Mouse (Mus musculus): ENCODE measurements around the gene Phlpp2. TPM values are rescaled to one million over a fixed set of nuclear protein-coding genes. Genes with fewer than 3 reads are reported as not detected.

Gene Phlpp2
- polyA plus RNA-seq, 1 experiment, result 2.4 TPM

DNA sequence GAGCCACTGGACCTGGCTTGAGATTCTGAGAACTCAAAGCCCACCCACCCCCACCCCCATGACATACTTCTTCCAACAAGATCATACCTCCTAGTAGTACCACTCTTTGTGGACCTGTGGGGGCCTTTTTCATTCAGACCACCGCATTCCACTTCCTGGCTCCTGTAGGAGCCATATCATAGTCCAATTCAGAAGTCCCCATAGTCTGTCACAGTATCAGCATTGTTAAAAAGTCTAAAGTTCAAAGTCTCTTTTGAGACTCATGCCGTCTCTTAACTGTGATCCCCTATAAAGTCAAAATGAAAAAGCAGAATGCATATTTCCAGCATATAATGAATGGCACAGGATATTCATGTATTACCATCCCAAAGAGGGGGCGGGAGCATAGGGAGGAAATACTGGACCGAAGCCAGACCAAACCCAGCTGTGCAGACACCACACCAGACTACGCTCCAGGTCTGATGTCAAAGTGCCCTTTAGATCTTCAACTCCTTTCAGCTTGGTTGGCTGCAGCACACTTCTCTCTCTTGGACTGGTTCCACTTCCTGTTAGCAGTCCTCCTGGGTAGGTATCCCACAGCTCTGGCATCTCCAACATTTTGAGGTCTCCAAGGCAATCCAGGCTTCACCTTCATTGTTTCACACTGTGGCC is 11.8 kb downstream of the Phlpp2 start:
- no peak overlapping the region for H3K4me3 ChIP-seq (ENCODE audit: insufficient read depth, low read depth, low read length)
- no peaks in the 10 kb centered on the region for H3K4me1 ChIP-seq (ENCODE audit: control insufficient read depth, insufficient read depth, insufficient read length, low read length)
- H3K27ac ChIP-seq (replicated peaks; ENCODE audit: low read depth, low read length), result no peak overlapping the region

DNA sequence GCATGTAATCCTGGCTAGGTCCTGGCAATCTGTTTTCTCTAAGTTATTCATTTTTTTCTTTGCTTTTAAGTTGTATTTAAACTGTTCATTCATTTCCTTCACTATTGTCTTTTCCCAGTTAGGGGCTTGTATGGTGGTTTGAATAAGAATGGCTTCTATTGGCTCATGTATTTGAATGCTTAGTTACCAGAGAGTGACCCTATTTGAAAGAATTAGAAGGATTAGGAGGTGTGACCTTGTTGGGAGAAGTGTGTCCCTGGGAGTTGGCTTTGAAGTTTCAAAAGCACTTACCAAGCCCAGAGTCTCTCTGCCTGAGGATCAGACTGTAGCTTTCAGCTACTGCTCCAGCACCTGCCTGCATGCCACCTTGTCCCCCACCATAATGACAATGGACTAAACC is 17.0 kb downstream of the Phlpp2 start:
- no peak overlapping the region for H3K27ac ChIP-seq (replicated peaks; ENCODE audit: low read depth, low read length)
- H3K4me1 ChIP-seq (ENCODE audit: control insufficient read depth, insufficient read depth, insufficient read length, low read length), result no peaks in the 10 kb centered on the region
- H3K4me3 ChIP-seq (ENCODE audit: insufficient read depth, low read depth, low read length), result no peak overlapping the region

DNA sequence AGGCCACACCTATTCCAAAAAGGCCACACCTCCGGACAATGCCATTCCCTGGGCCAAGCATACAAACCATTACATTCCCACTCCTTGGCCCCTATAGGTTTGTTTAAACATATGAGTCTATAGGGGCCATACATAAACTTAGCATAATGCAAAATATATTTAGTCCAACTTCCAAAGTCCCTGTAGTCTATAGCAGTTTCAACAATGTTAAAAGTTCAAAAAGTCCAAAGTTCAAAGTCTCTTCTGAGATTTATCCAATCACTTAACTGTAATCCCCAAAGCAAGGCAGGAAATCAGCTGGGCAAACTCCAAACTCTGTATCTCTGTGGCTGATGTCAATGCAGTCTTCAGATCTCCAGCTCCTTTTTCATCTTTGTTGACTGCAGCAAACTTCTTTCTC is 20.9 kb downstream of the Phlpp2 start:
- Histone ChIP-seq H3K4me3 (ENCODE audit: insufficient read depth, low read depth, low read length) (no peak overlapping the region), H3K27ac (replicated peaks; ENCODE audit: low read depth, low read length) (no peak overlapping the region), H3K4me1 (ENCODE audit: control insufficient read depth, insufficient read depth, insufficient read length, low read length) (no peaks in the 10 kb centered on the region)

DNA sequence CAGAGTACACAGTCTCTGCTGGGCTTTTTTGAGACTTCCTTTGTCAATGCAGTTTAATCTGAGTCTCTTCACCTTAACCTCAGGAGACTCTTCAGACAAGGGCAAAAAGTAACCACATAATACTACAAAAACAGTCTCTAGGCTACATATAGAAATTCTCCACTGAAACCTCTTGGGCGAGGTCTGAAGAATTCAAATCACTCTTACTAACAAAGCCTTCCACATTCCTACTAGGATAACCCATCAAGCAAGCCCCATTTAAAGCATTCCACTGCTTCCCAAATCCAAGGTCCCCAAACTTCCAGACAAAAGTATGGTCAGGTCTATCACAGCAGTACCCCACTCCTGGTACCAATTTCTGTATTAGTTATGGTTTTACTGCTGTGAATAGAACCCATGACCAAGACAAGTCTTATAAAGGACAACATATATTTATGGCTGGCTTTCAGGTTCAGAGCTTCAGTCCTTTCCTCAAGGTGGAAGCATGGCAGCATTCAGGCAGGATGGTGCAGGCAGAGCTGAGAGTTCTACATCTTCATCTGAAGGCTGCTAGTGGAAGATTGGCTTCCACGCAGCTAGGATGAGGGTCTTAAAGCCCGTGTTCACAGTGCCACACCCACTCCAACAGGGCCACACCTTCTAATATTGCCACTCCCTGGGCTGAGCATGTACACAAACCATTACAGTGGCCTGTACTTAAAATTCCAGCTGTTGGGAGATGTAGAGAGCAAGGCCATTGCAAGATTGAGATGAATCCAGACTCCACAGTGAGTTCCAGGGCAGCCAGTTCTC is 22.6 kb downstream of the Phlpp2 start:
- H3K4me1 ChIP-seq (ENCODE audit: control insufficient read depth, insufficient read depth, insufficient read length, low read length), result no peaks in the 10 kb centered on the region; the same call in 1 of the 2 replicates

DNA sequence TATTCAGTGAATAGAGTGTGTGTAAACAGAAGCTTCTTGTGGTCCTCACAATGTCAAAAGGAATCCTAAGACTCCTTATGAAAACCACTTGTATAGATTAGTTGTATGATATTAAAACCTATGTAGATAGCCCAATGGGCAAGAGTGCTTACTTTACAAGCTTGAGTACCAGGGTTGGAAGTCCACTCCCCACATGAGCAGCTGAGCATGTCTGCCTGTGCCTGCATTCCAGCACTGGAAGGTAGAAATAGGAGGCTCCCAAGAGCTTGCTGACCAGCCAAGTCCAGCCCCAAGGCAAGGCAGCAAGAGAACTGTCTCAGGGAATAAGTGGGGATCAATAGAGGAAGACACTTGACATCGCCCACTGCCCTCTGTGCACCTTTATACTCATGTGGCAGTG is 26.3 kb downstream of the Phlpp2 start:
- no peaks in the 10 kb centered on the region; the same call in 1 of the 2 replicates for H3K4me1 ChIP-seq (ENCODE audit: control insufficient read depth, insufficient read depth, insufficient read length, low read length)
- no peak overlapping the region for H3K4me3 ChIP-seq (ENCODE audit: insufficient read depth, low read depth, low read length)
- no peak overlapping the region for H3K27ac ChIP-seq (replicated peaks; ENCODE audit: low read depth, low read length)

More for the DNA sequence above, 22.6 kb downstream of the Phlpp2 start:
- no peak overlapping the region for H3K27ac ChIP-seq (replicated peaks; ENCODE audit: low read depth, low read length)
- H3K4me3 ChIP-seq (ENCODE audit: insufficient read depth, low read depth, low read length), result no peak overlapping the region

DNA sequence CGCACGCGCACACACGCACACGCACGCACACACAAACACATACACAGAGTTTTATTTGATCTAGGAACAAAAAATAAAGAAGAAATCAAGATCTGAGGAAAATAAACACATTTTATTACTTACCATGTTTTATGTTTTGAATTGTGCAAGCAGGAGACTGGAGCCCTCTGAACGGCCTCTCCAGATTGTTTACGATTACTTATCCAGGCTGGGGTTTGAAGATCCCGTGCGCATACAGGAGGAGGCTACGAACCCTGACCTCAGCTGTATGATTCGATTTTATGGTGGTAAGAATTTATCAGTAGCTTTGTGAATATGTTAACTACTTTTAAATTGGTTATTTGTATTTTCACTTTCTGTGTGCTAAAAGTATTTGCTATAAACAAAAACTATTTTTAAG is 27.0 kb downstream of the Phlpp2 start:
- no peak overlapping the region for H3K27ac ChIP-seq (replicated peaks; ENCODE audit: low read depth, low read length)
- H3K4me1 ChIP-seq (ENCODE audit: control insufficient read depth, insufficient read depth, insufficient read length, low read length), result no peaks in the 10 kb centered on the region; the same call in 1 of the 2 replicates
- no peak overlapping the region for H3K4me3 ChIP-seq (ENCODE audit: insufficient read depth, low read depth, low read length)

DNA sequence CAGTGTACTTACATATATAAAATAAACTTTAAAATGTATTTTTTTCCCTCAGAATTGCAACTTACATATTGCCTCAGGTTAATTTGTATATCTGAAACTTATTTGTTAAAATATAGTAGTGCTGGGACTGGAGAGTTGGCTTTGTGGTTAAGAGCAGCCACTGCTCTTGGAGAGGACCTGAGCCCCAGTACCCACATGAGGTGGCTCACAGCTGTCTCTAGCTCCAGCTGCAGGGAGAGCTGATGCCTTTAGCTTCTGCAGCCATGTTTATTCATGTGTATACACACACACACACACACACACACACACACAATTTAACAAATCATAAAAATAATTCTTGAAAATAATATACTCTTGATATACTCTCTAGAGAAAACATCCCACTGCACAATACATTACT is 34.0 kb downstream of the Phlpp2 start:
- Histone ChIP-seq H3K4me1 (ENCODE audit: control insufficient read depth, insufficient read depth, insufficient read length, low read length) (no peaks in the 10 kb centered on the region), H3K4me3 (ENCODE audit: insufficient read depth, low read depth, low read length) (no peak overlapping the region), H3K27ac (replicated peaks; ENCODE audit: low read depth, low read length) (no peak overlapping the region)

DNA sequence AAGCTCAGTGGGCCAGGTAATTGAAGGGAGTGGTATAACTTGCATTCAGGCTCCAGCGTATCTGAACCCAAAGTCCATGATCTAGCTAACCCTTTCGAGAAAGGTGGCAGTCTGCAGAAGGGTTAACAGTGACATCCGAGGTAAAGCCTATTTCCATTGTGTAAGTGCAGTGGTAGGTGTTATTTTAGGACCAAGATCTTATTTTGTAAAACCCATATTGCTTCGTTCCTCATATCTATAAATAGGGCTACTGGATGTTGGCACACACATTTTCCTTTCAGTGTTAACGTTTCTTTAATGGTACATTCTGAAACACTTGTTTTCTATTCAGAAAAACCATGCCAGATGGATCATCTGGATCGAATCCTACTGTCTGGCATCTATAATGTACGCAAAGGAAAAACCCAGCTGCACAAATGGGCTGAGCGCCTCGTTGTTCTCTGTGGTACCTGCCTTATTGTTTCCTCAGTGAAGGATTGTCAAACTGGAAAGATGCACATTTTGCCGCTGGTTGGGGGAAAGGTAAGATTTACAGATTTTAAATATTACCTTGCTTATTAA is 35.6 kb downstream of the Phlpp2 start:
- Histone ChIP-seq H3K27ac (replicated peaks; ENCODE audit: low read depth, low read length) (no peak overlapping the region), H3K4me1 (ENCODE audit: control insufficient read depth, insufficient read depth, insufficient read length, low read length) (no peaks in the 10 kb centered on the region), H3K4me3 (ENCODE audit: insufficient read depth, low read depth, low read length) (no peak overlapping the region)

DNA sequence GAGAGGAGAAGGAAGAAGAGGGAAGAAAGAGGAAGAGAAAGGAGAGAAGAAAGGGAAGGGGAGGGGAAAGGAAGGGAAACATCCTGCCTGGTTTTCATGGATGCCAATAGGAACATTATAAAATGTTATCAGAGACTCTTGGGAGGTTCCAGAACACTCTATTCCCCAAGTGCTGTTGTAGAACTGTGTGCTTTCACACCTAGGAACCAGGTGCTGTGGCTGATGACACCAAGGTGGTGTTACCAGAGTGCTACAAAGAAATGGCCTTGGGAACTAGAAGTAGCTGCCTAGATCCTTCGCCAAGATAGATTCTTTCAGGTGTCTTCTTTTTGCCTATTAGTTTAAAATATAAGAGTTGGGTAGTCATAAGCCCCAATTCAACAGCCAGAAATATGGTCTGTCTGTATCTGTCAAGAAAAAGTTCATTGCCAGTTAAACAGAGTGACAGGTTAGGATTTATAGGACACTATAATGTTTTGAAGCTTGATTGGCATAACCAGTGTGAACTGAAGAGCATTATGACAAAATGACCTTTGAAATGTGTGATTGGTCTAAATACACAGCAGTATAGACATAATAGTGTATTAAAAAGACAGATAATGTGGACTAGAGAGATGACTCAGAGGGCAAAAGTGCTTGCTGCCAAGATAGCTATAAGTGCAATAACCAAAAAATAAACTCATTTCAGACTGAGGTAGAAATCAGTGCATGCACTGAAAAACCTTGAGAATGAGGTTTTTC is 36.8 kb downstream of the Phlpp2 start:
- no peak overlapping the region for H3K27ac ChIP-seq (replicated peaks; ENCODE audit: low read depth, low read length)
- no peak overlapping the region for H3K4me3 ChIP-seq (ENCODE audit: insufficient read depth, low read depth, low read length)
- H3K4me1 ChIP-seq (ENCODE audit: control insufficient read depth, insufficient read depth, insufficient read length, low read length), result no peaks in the 10 kb centered on the region

DNA sequence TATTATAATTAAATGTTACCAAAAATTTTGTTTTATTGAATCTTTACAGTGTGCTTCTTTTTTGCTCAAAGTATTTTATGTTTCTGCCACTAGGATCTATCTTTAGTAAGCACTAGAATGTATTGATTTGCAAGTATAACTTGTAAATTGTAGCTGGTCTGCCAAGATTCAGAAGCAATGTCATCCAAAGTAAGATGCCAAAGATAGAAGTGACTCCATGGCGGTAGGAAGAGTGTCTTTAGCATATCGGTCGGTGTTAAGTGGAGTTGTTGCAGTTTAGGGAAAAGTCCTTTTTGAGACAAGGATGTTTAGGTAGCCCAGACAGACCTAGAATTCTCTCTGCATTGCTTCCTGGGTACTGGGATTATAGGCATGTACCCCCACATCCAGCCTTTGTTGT is 38.6 kb downstream of the Phlpp2 start:
- H3K27ac ChIP-seq (replicated peaks; ENCODE audit: low read depth, low read length), result no peak overlapping the region
- H3K4me3 ChIP-seq (ENCODE audit: insufficient read depth, low read depth, low read length), result no peak overlapping the region
- H3K4me1 ChIP-seq (ENCODE audit: control insufficient read depth, insufficient read depth, insufficient read length, low read length), result no peaks in the 10 kb centered on the region

DNA sequence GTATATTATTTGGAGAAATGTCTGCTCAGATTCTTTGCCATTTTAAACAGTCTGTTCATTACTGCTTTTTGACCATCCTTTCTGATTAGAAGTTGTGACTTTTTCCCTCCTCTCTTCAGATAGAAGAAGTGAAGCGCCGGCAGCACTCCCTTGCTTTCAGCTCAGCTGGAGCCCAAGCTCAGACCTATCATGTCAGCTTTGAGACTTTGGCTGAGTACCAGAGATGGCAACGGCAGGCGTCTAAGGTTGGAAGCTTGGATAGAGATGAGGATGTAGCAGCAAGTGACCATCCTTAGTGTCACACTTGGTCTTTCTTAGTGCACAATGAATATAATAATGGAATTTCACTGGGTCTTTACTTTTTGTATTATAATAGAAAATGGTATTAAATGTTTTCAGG is 39.0 kb downstream of the Phlpp2 start:
- Histone ChIP-seq H3K4me1 (ENCODE audit: control insufficient read depth, insufficient read depth, insufficient read length, low read length) (no peaks in the 10 kb centered on the region), H3K27ac (replicated peaks; ENCODE audit: low read depth, low read length) (no peak overlapping the region), H3K4me3 (ENCODE audit: insufficient read depth, low read depth, low read length) (no peak overlapping the region)

DNA sequence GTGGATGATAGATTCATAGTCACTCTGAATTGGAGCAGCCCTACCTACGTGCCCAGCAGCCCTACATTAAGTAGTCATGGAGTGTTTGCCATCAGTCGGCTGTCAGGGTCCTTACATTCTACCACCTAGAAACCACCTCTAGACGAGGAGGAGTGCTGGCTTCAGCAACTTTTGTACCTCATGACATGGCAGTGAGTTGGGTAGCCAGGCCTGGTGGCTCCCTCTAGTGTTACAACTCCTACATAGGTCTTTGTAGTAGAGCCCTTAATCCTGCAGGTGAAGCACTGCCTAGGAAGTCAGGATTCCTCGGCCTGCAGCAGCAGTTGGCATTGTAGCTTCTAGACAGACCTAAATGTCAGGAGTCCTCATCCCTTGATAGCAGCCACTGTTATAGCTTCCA is 48.9 kb downstream of the Phlpp2 start:
- Histone ChIP-seq H3K27ac (replicated peaks; ENCODE audit: low read depth, low read length) (no peak overlapping the region), H3K4me1 (ENCODE audit: control insufficient read depth, insufficient read depth, insufficient read length, low read length) (no peaks in the 10 kb centered on the region), H3K4me3 (ENCODE audit: insufficient read depth, low read depth, low read length) (no peak overlapping the region)

DNA sequence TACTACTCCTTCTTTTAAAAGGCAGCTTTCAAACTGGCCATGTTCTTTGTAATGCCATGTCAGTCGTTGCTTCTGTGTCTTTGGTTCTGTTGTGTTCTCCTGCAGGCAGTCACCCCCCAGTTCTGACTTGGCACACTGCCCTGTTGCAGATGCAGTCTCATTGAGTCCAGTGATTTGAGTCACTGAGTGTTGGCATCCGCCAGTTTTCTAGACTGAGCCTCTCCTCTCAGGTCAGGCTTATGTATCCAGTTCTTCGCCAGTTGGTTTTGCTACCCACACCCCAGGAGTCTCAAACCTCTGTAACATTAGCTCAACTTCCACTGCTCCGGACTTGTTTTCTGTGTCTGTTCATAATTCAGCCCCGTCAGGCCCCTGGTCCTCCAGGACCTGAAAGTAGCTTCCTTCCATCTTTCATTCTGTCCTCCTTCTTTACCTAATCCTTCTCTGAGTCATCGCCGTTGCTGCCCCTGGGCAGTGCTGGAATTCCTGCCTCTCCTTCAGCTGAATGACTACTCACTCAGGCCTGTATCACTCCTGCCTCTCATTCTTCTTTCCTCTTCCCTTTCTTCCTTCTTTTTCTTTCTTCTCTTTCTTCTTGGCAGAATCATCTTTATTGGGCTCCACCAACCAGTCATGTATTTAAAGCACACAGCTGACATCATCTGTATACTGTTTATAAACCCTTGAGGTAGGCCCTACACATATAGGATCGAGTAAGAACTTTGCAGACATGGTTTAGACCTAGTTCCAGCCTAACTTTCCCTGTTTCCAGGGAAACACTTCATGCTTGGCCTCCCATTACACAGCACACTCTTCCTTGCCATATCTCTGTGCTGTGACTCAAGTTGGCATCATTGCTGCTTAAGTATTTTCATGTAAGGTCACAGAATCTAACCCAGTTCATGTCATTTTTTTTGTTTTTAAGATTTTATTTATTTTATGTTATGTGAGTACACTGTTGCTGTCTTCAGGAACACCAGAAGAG is 52.4 kb downstream of the Phlpp2 start:
- no peak overlapping the region for H3K4me3 ChIP-seq (ENCODE audit: insufficient read depth, low read depth, low read length)
- H3K4me1 ChIP-seq (ENCODE audit: control insufficient read depth, insufficient read depth, insufficient read length, low read length), result no peaks in the 10 kb centered on the region
- no peak overlapping the region for H3K27ac ChIP-seq (replicated peaks; ENCODE audit: low read depth, low read length)

DNA sequence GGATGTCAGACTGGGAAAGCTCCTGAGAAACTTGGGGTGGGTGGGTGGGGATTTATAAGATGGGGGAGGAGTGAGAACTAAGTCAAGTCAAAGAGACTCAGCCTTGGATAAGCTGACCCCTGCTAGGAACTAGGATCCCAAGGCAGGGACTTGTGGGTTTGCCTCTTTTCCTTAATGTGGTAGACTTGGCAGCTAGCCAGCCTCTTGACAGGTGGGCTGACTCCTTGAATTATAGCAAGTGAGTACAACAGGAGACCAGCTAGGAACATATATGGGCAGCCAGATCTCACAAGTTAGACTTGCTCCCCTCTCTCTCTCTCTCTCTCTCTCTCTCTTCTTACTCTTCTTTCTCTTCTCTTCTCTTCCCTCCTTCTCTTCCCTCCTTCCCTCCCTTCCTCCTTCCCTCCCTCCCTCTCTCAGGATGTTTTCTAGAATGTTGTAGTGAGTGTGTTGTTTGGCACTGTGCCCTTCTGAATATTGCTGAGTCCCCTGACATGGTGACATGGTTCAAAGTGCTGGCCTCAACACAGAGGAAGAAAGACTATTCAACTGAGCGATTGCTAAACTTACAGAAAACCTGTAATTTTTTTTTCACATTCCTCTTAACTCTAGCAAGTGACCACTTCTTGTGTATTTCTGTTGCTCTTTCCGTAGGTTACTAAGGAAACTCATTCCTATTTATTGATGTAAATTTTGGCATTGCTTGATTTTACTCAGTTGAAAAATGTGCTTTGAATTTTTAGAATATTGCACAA is 73.4 kb downstream of the Phlpp2 start:
- no peaks in the 10 kb centered on the region for H3K4me1 ChIP-seq (ENCODE audit: control insufficient read depth, insufficient read depth, insufficient read length, low read length)
- H3K4me3 ChIP-seq (ENCODE audit: insufficient read depth, low read depth, low read length), result no peak overlapping the region
- no peak overlapping the region for H3K27ac ChIP-seq (replicated peaks; ENCODE audit: low read depth, low read length)
